ENCODE assay signal across 10 mouse cellular contexts in genomic region chr13:45003026-45003425, GRCm38 (mm10). TPM values are rescaled to one million over a fixed set of nuclear protein-coding genes. Genes with fewer than 3 reads are reported as not detected.
DNase-seq lines count a peak whose midpoint lies in the region; ATAC-seq and TF ChIP-seq lines count a peak whose summit lies in the region.
"Had no signal": no experiment of that assay in that cellular context is flagged by ENCODE, and none has a peak within 500 bp of the region (broad histone marks: within the 10 kb centered on the region; RNA-seq: fewer than 3 reads in every experiment).

No protein-coding gene starts in this region.

- H3K79me2 ChIP-seq in MEL (ENCODE audit: control insufficient read depth, insufficient read depth, low read length, poor library complexity): peaks cover 14% of the 10 kb centered on the region

- no peak for TF ChIP-seq POLR2A in MEL (IDR thresholded peaks at IDR 0.05; ENCODE audit: control insufficient read depth in 1 of 2, insufficient read depth in 1 of 2, low read depth in 1 of 2, low read length in 2 of 2, poor library complexity in 1 of 2)

- 0 out of 2 replicates have a peak, but pooled peaks cover 3% of the 10 kb centered on the region for H3K36me3 ChIP-seq in hindbrain, embryonic 14.5 days (replicated peaks; ENCODE audit: control insufficient read depth, insufficient read depth)
- H3K36me3 ChIP-seq in hindbrain, embryonic 10.5 days: peaks cover 7% of the 10 kb centered on the region
- peaks cover 0 to 16% of the 10 kb centered on the region in 2 experiments; a peak in 2 of 4 replicates for H3K36me3 ChIP-seq in MEL (ENCODE audit: control insufficient read depth in 1 of 2, insufficient read depth in 2 of 2, low read length in 2 of 2)
- peaks cover 13% of the 10 kb centered on the region for H3K36me3 ChIP-seq in embryonic facial prominence, embryonic 10.5 days (replicated peaks)
- peaks cover 4% of the 10 kb centered on the region; the same call in 1 of the 2 replicates for H3K36me3 ChIP-seq in midbrain, embryonic 14.5 days (ENCODE audit: control insufficient read depth, insufficient read depth, low read length)

- H3K4me1 ChIP-seq in hindbrain, embryonic 14.5 days (replicated peaks; ENCODE audit: control insufficient read depth, insufficient read depth, low read length): peaks cover 18% of the 10 kb centered on the region
- peaks cover 32% of the 10 kb centered on the region for H3K4me1 ChIP-seq in hindbrain, embryonic 10.5 days (replicated peaks)
- peaks cover 0 to 12% of the 10 kb centered on the region in 2 experiments; a peak in 1 of 4 replicates for H3K4me1 ChIP-seq in MEL (ENCODE audit: control insufficient read depth in 1 of 2, insufficient read depth in 2 of 2, low read length in 2 of 2)
- H3K4me1 ChIP-seq in embryonic facial prominence, embryonic 10.5 days: peaks cover 54% of the 10 kb centered on the region
- H3K4me1 ChIP-seq in midbrain, embryonic 14.5 days (ENCODE audit: control insufficient read depth, insufficient read depth, low read length): peaks cover 7% of the 10 kb centered on the region; the same call in 1 of the 2 replicates

- WGBS in hindbrain, embryonic 14.5 days: 67% methylated on average over 5 of the region's 5 CpGs
- WGBS in hindbrain, embryonic 10.5 days: 79% methylated on average over 5 of the region's 5 CpGs
- WGBS in embryonic facial prominence, embryonic 10.5 days: 61% methylated on average over 5 of the region's 5 CpGs
- WGBS in midbrain, embryonic 14.5 days: 78% methylated on average over 5 of the region's 5 CpGs

- no peak for TF ChIP-seq CTCF in MEL (IDR thresholded peaks at IDR 0.05 in 2 of 3, conservative IDR thresholded peaks at IDR 0.05 in 1 of 3; ENCODE audit: control insufficient read depth in 1 of 3, insufficient read depth in 1 of 3, low read depth in 2 of 3, low read length in 3 of 3, poor library complexity in 1 of 3, severe bottlenecking in 1 of 3)

- no peak for ATAC-seq in hindbrain, embryonic 14.5 days (ENCODE audit: low FRiP score)
- ATAC-seq in midbrain, embryonic 14.5 days (ENCODE audit: low FRiP score, low TSS enrichment): no peak
- no peak for ATAC-seq in inflammation-experienced regulatory T-cells, adult 6 months
- no peak for ATAC-seq in megakaryocyte-erythroid progenitor cell, adult 5-6 weeks (replicated peaks; ENCODE audit: low FRiP score, low TSS enrichment, poor library complexity, severe bottlenecking)

- no peak for TF ChIP-seq EP300 in MEL (IDR thresholded peaks at IDR 0.05; ENCODE audit: low read depth in 1 of 2, low read length in 2 of 2)

- no peaks in the 10 kb centered on the region for H3K27me3 ChIP-seq in hindbrain, embryonic 14.5 days (ENCODE audit: control insufficient read depth, insufficient read depth, low read length)
- H3K27me3 ChIP-seq in hindbrain, embryonic 10.5 days (ENCODE audit: insufficient read depth, poor library complexity, severe bottlenecking): no peaks in the 10 kb centered on the region
- no peaks in the 10 kb centered on the region for H3K27me3 ChIP-seq in MEL (ENCODE audit: control insufficient read depth in 1 of 2, insufficient read depth in 2 of 2, low read length in 2 of 2)
- no peaks in the 10 kb centered on the region for H3K27me3 ChIP-seq in embryonic facial prominence, embryonic 10.5 days (replicated peaks; ENCODE audit: low read depth, poor library complexity, severe bottlenecking)
- H3K27me3 ChIP-seq in midbrain, embryonic 14.5 days (ENCODE audit: control insufficient read depth, insufficient read depth, low read length): no peaks in the 10 kb centered on the region
- H3K27me3 ChIP-seq: CH12.LX; liver, embryonic 12.5 days had no signal

- H3K27ac ChIP-seq in hindbrain, embryonic 14.5 days: no peak overlapping the region
- no peak overlapping the region for H3K27ac ChIP-seq in hindbrain, embryonic 10.5 days
- H3K27ac ChIP-seq in MEL (ENCODE audit: control insufficient read depth, low read depth, low read length): no peak overlapping the region
- H3K27ac ChIP-seq in embryonic facial prominence, embryonic 10.5 days (replicated peaks): peak overlapping the region; percentile 93
- H3K27ac ChIP-seq in midbrain, embryonic 14.5 days (replicated peaks; ENCODE audit: low read depth, low read length): no peak overlapping the region
- H3K27ac ChIP-seq: liver, embryonic 12.5 days had no signal

- H3K9me3 ChIP-seq in hindbrain, embryonic 14.5 days (ENCODE audit: control insufficient read depth, low read length): no peaks in the 10 kb centered on the region
- H3K9me3 ChIP-seq in hindbrain, embryonic 10.5 days: 0 out of 2 replicates have a peak, but pooled peaks cover 3% of the 10 kb centered on the region
- H3K9me3 ChIP-seq in MEL (replicated peaks; ENCODE audit: insufficient read depth, low read length): no peaks in the 10 kb centered on the region
- no peaks in the 10 kb centered on the region for H3K9me3 ChIP-seq in embryonic facial prominence, embryonic 10.5 days
- no peaks in the 10 kb centered on the region for H3K9me3 ChIP-seq in midbrain, embryonic 14.5 days (ENCODE audit: control insufficient read depth, low read length)
- H3K9me3 ChIP-seq: liver, embryonic 12.5 days had no signal

- H3K4me2 ChIP-seq in hindbrain, embryonic 14.5 days (replicated peaks): peak overlapping the region; percentile 75
- peak overlapping the region; percentile 79 for H3K4me2 ChIP-seq in midbrain, embryonic 14.5 days (ENCODE audit: low read length)

- H3K4me3 ChIP-seq in hindbrain, embryonic 14.5 days (replicated peaks; ENCODE audit: low read length): no peak overlapping the region
- H3K4me3 ChIP-seq in hindbrain, embryonic 10.5 days: no peak overlapping the region
- H3K4me3 ChIP-seq in MEL (ENCODE audit: control insufficient read depth in 1 of 2, insufficient read depth in 1 of 2, low read depth in 2 of 2, low read length in 2 of 2): no peak overlapping the region
- no peak overlapping the region for H3K4me3 ChIP-seq in embryonic facial prominence, embryonic 10.5 days
- H3K4me3 ChIP-seq in midbrain, embryonic 14.5 days (replicated peaks; ENCODE audit: low read depth, low read length): peak overlapping the region; percentile 83; the same call in 1 of the 2 replicates

- no peak for TF ChIP-seq RAD21 in MEL (IDR thresholded peaks at IDR 0.05; ENCODE audit: low read depth, low read length)

- no peak for DNase-seq in hindbrain, embryonic 14.5 days (ENCODE audit: low spot score)
- no peak for DNase-seq in hindbrain, embryonic 10.5 days (ENCODE audit: low spot score)
- DNase-seq in MEL (ENCODE audit: low read depth, low spot score): peak; percentile 34
- no peak for DNase-seq in embryonic facial prominence, embryonic 10.5 days (ENCODE audit: low spot score)
- DNase-seq in midbrain, embryonic 14.5 days: no peak
- DNase-seq: lung, postnatal 36 days had no signal

- H3K9ac ChIP-seq in hindbrain, embryonic 14.5 days: 0 out of 2 replicates have a peak overlapping the region, but pooled peaks have one; percentile 77
- H3K9ac ChIP-seq in MEL (ENCODE audit: control insufficient read depth, low read depth, low read length, poor library complexity, severe bottlenecking): no peak overlapping the region
- H3K9ac ChIP-seq in midbrain, embryonic 14.5 days (replicated peaks; ENCODE audit: low read length): no peak overlapping the region

TF ChIP-seq in MEL, 35 proteins besides CTCF, POLR2A, EP300 and RAD21:
- TF ChIP-seq MYB (IDR thresholded peaks at IDR 0.05; ENCODE audit: low read depth, low read length) (no peak), CHD2 (IDR thresholded peaks at IDR 0.05; ENCODE audit: low read length) (no peak), JUND (IDR thresholded peaks at IDR 0.05; ENCODE audit: low read depth, low read length) (no peak), ZMIZ1 (IDR thresholded peaks at IDR 0.05; ENCODE audit: low read depth, low read length) (no peak)

RNA-seq across cellular contexts. Expression of gene Dtnbp1, which starts 1.1 kb away (rescaled TPM):
- polyA plus RNA-seq in hindbrain, embryonic 14.5 days (2014; fragmentation: Nextera tagmentation; extraction: Ambion mirVana): 129 and 132 TPM in 2 replicates
- polyA plus RNA-seq in hindbrain, embryonic 10.5 days (2016; fragmentation: Nextera tagmentation; extraction: Ambion mirVana): 80.7 and 85.4 TPM in 2 replicates
- 24.2 and 26.7 TPM in 2 replicates for total RNA-seq in MEL (2012; rRNA removed)
- 10 to 100 TPM in 1 of 2 experiments, not detected in 1; 59.5 TPM for polyA plus RNA-seq in MEL (2012; ENCODE audit: insufficient read depth in 1 of 2, insufficient read length in 2 of 2, low read depth in 1 of 2, low replicate concordance in 2 of 2, missing spikeins in 1 of 2)
- 85.8 and 86.3 TPM in 2 replicates for polyA plus RNA-seq in embryonic facial prominence, embryonic 10.5 days (2016; fragmentation: Nextera tagmentation; extraction: Ambion mirVana)
- 131 and 149 TPM in 2 replicates for polyA plus RNA-seq in midbrain, embryonic 14.5 days (2014; fragmentation: Nextera tagmentation; extraction: Ambion mirVana)
- polyA plus RNA-seq in inflammation-experienced regulatory T-cells, adult 6 months (2017; shearing (Covaris generic)): 10 to 100 TPM in 2 of 3 experiments, 1 to 10 TPM in 1; 8.1 to 10.6 (median 10.0) TPM
- 46.9 and 61.7 TPM in 2 replicates for total RNA-seq in megakaryocyte-erythroid progenitor cell, adult 5-6 weeks (2014; fragmentation: Nextera tagmentation)
- 22.7 and 34.7 TPM in 2 replicates for total RNA-seq in megakaryocyte-erythroid progenitor cell, adult 5-6 weeks (2017)
